Mouse (Mus musculus) C2C12 (cell line): ENCODE results near the gene 1700057G04Rik.

Experiments
- CEBPB ChIP-seq: IDR thresholded peaks from one replicate; pipeline ENCODE4 v1.6.1; 2011; ENCODE audit warnings: low read depth, mild to moderate bottlenecking, control low read depth, moderate library complexity
- CTCF ChIP-seq: IDR thresholded peaks from one replicate; pipeline ENCODE4 v1.5.1; 2011; ENCODE audit not compliant: control insufficient read depth, insufficient read depth, insufficient read length
- FOSL1 ChIP-seq: IDR thresholded peaks from one replicate; pipeline ENCODE4 v1.8.0; 2011; ENCODE audit warnings: mild to moderate bottlenecking, low read length; ENCODE audit not compliant: poor library complexity, insufficient read depth, severe bottlenecking
- MAX ChIP-seq: IDR thresholded peaks from one replicate; pipeline ENCODE4 v1.6.1; 2011; ENCODE audit warnings: mild to moderate bottlenecking, control low read depth
- MYOD1 ChIP-seq: IDR thresholded peaks from one replicate; pipeline ENCODE4 v1.6.1; 2011; ENCODE audit warnings: low read depth; ENCODE audit not compliant: control insufficient read depth, insufficient read length
- MYOG ChIP-seq: IDR thresholded peaks from one replicate; pipeline ENCODE4 v1.6.1; 2011; ENCODE audit not compliant: control insufficient read depth, insufficient read length; ENCODE audit errors: extremely low read depth
- USF1 ChIP-seq: IDR thresholded peaks from one replicate; pipeline ENCODE4 v1.6.1; 2011; ENCODE audit warnings: low read depth, mild to moderate bottlenecking, control low read depth, moderate library complexity

DNA sequence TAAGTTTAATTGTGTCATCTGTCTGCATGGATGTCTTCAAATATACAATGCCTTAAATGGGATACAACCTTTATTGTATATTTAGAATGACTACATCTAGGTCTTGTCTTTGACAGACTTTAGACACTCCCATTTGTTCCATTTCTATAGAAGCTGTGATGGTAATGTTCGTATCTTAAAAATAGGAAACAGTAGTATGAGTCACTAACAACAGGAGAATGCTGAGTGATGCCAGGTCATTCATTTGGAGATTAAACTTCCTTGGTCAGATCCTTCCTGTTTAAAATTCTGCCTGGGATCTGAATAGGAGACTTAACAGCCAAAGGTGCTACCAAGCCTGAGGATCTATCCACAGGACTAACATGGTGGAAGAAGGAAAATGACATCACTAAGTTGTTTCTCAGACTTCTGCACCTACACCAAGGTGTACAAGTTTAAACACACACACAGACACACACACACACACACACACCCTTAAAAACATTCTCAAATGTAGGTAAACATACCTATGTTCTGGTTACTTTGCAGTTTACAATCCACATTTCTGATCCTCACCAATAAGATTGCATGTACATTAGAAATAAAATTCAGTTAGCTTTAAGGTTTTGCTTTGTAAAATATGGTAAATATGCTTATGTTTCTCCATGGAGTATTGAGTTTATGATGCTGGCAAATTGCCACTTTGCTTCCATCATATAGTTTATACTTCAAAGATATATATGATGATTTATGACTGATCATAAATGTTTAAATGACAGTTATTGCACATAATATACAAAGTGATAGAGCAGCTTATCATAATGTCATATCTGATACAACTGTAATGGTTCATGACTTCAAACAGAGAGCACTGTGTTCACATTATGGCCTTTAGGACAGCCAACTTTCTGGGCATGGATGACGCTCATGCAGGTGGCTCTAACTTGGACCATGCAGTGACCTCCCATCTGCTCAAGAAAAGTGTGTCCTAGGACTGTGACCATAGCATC lies 15.3 kb upstream of the 1700057G04Rik start:
- TF ChIP-seq MAX = no peak
- TF ChIP-seq CTCF = no peak
- no peak for TF ChIP-seq USF1
- no peak for TF ChIP-seq MYOD1
- TF ChIP-seq MYOG = no peak
- no peak for TF ChIP-seq CEBPB
- TF ChIP-seq FOSL1 = no peak
